Mouse (Mus musculus): ENCODE measurements around the gene Mfsd4b1. TPM values are rescaled to one million over a fixed set of nuclear protein-coding genes. Genes with fewer than 3 reads are reported as not detected.

Mfsd4b1 gene
- polyA plus RNA-seq, 1 experiment from 2014 or later = 0.07 TPM

GRCm38 (mm10) chr10:40050763-40051162, 25.7 kb upstream of the Mfsd4b1 start:
- ATAC-seq (ENCODE audit: low FRiP score, low TSS enrichment) (no peak), DNase-seq (ENCODE audit: low spot score) (no peak)
- H3K9me3 ChIP-seq (ENCODE audit: control insufficient read depth, low read length) = no peaks in the 10 kb centered on the region
- no peak overlapping the region for H3K27ac ChIP-seq (replicated peaks)
- H3K36me3 ChIP-seq (ENCODE audit: control insufficient read depth, insufficient read depth, low read length) = no peaks in the 10 kb centered on the region
- 92% methylated on average over 2 of the region's 2 CpGs for WGBS
- TF ChIP-seq CTCF (IDR thresholded peaks at IDR 0.05; ENCODE audit: low read depth) (no peak), EP300 (optimal IDR thresholded peaks at IDR 0.05) (no peak)
- no peaks in the 10 kb centered on the region for H3K4me1 ChIP-seq (replicated peaks; ENCODE audit: control insufficient read depth, insufficient read depth)
- no peak overlapping the region for H3K4me3 ChIP-seq (ENCODE audit: low read depth, low read length)
- no peak overlapping the region for H3K9ac ChIP-seq (ENCODE audit: low read length)
- no peaks in the 10 kb centered on the region for H3K27me3 ChIP-seq (ENCODE audit: control insufficient read depth, insufficient read depth, low read length)
- no peak overlapping the region for H3K4me2 ChIP-seq (replicated peaks; ENCODE audit: low read depth)

GRCm38 (mm10) chr10:40041339-40041738, 16.3 kb upstream of the Mfsd4b1 start:
- no peak for DNase-seq (ENCODE audit: low spot score)
- no peak for ATAC-seq (ENCODE audit: low FRiP score, low TSS enrichment)
- H3K9ac ChIP-seq (ENCODE audit: low read length) = no peak overlapping the region
- no peaks in the 10 kb centered on the region for H3K27me3 ChIP-seq (ENCODE audit: control insufficient read depth, insufficient read depth, low read length)
- H3K4me3 ChIP-seq (ENCODE audit: low read depth, low read length) = no peak overlapping the region
- no peak overlapping the region for H3K4me2 ChIP-seq (replicated peaks; ENCODE audit: low read depth)
- H3K9me3 ChIP-seq (ENCODE audit: control insufficient read depth, low read length) = no peaks in the 10 kb centered on the region
- H3K4me1 ChIP-seq (replicated peaks; ENCODE audit: control insufficient read depth, insufficient read depth) = no peaks in the 10 kb centered on the region
- no peaks in the 10 kb centered on the region for H3K36me3 ChIP-seq (ENCODE audit: control insufficient read depth, insufficient read depth, low read length)
- 47% methylated on average over 4 of the region's 4 CpGs for WGBS
- no peak for TF ChIP-seq EP300 (optimal IDR thresholded peaks at IDR 0.05)
- peak; percentile 60 for TF ChIP-seq CTCF (IDR thresholded peaks at IDR 0.05; ENCODE audit: low read depth)
- no peak overlapping the region for H3K27ac ChIP-seq (replicated peaks)

GRCm38 (mm10) chr10:40036686-40037560, 11.9 kb upstream of the Mfsd4b1 start:
- no peak overlapping the region for H3K4me3 ChIP-seq (ENCODE audit: low read depth, low read length)
- DNase-seq (ENCODE audit: low spot score) = no peak
- H3K27ac ChIP-seq (replicated peaks) = no peak overlapping the region
- no peak overlapping the region for H3K9ac ChIP-seq (ENCODE audit: low read length)
- no peaks in the 10 kb centered on the region for H3K36me3 ChIP-seq (ENCODE audit: control insufficient read depth, insufficient read depth, low read length)
- no peaks in the 10 kb centered on the region for H3K9me3 ChIP-seq (ENCODE audit: control insufficient read depth, low read length)
- no peak overlapping the region for H3K4me2 ChIP-seq (replicated peaks; ENCODE audit: low read depth)
- no peak for TF ChIP-seq EP300 (optimal IDR thresholded peaks at IDR 0.05)
- TF ChIP-seq CTCF (IDR thresholded peaks at IDR 0.05; ENCODE audit: low read depth) = no peak
- H3K27me3 ChIP-seq (ENCODE audit: control insufficient read depth, insufficient read depth, low read length) = no peaks in the 10 kb centered on the region
- 65% methylated on average over 24 of the region's 24 CpGs for WGBS
- no peaks in the 10 kb centered on the region for H3K4me1 ChIP-seq (replicated peaks; ENCODE audit: control insufficient read depth, insufficient read depth)
- ATAC-seq (ENCODE audit: low FRiP score, low TSS enrichment) = no peak

- no peak for ATAC-seq (ENCODE audit: low FRiP score, low TSS enrichment)
- WGBS = 97% methylated on average over 6 of the region's 6 CpGs
- H3K27ac ChIP-seq (replicated peaks) = no peak overlapping the region
- no peaks in the 10 kb centered on the region for H3K36me3 ChIP-seq (ENCODE audit: control insufficient read depth, insufficient read depth, low read length)
- H3K4me2 ChIP-seq (replicated peaks; ENCODE audit: low read depth) = no peak overlapping the region
- H3K4me3 ChIP-seq (ENCODE audit: low read depth, low read length) = no peak overlapping the region
- no peaks in the 10 kb centered on the region for H3K9me3 ChIP-seq (ENCODE audit: control insufficient read depth, low read length)
- no peaks in the 10 kb centered on the region for H3K27me3 ChIP-seq (ENCODE audit: control insufficient read depth, insufficient read depth, low read length)
- H3K9ac ChIP-seq (ENCODE audit: low read length) = no peak overlapping the region
- TF ChIP-seq EP300 (optimal IDR thresholded peaks at IDR 0.05) (no peak), CTCF (IDR thresholded peaks at IDR 0.05; ENCODE audit: low read depth) (no peak)
- H3K4me1 ChIP-seq (replicated peaks; ENCODE audit: control insufficient read depth, insufficient read depth) = no peaks in the 10 kb centered on the region
- DNase-seq (ENCODE audit: low spot score) = no peak
Observed at GRCm38 (mm10) chr10:40034956-40035355, 9.9 kb upstream of the Mfsd4b1 start.

- Histone ChIP-seq H3K4me1 (replicated peaks; ENCODE audit: control insufficient read depth, insufficient read depth) (no peaks in the 10 kb centered on the region), H3K27me3 (ENCODE audit: control insufficient read depth, insufficient read depth, low read length) (no peaks in the 10 kb centered on the region), H3K27ac (replicated peaks) (no peak overlapping the region), H3K9ac (ENCODE audit: low read length) (no peak overlapping the region), H3K4me2 (replicated peaks; ENCODE audit: low read depth) (no peak overlapping the region), H3K9me3 (ENCODE audit: control insufficient read depth, low read length) (no peaks in the 10 kb centered on the region), H3K36me3 (ENCODE audit: control insufficient read depth, insufficient read depth, low read length) (no peaks in the 10 kb centered on the region), H3K4me3 (ENCODE audit: low read depth, low read length) (no peak overlapping the region)
- ATAC-seq (ENCODE audit: low FRiP score, low TSS enrichment) (no peak), DNase-seq (ENCODE audit: low spot score) (no peak)
- WGBS = 70% methylated on average over 2 of the region's 2 CpGs
- TF ChIP-seq CTCF (IDR thresholded peaks at IDR 0.05; ENCODE audit: low read depth) = no peak
- TF ChIP-seq EP300 (optimal IDR thresholded peaks at IDR 0.05) = no peak
Observed at GRCm38 (mm10) chr10:40032897-40033296, 7.8 kb upstream of the Mfsd4b1 start.

- DNase-seq (ENCODE audit: low spot score) (no peak), ATAC-seq (ENCODE audit: low FRiP score, low TSS enrichment) (no peak)
- no peaks in the 10 kb centered on the region for H3K36me3 ChIP-seq (ENCODE audit: control insufficient read depth, insufficient read depth, low read length)
- H3K4me1 ChIP-seq (replicated peaks; ENCODE audit: control insufficient read depth, insufficient read depth) = no peaks in the 10 kb centered on the region
- WGBS = 89% methylated on average over 6 of the region's 6 CpGs
- no peaks in the 10 kb centered on the region for H3K9me3 ChIP-seq (ENCODE audit: control insufficient read depth, low read length)
- H3K4me3 ChIP-seq (ENCODE audit: low read depth, low read length) = no peak overlapping the region
- H3K4me2 ChIP-seq (replicated peaks; ENCODE audit: low read depth) = no peak overlapping the region
- H3K9ac ChIP-seq (ENCODE audit: low read length) = no peak overlapping the region
- H3K27me3 ChIP-seq (ENCODE audit: control insufficient read depth, insufficient read depth, low read length) = no peaks in the 10 kb centered on the region
- TF ChIP-seq EP300 (optimal IDR thresholded peaks at IDR 0.05) (no peak), CTCF (IDR thresholded peaks at IDR 0.05; ENCODE audit: low read depth) (no peak)
- no peak overlapping the region for H3K27ac ChIP-seq (replicated peaks)
Observed at GRCm38 (mm10) chr10:40030716-40031115, 5.6 kb upstream of the Mfsd4b1 start.
